Mouse (Mus musculus): Measurements from ENCODE around the gene Erbb4.

- TF ChIP-seq POLR2A (IDR thresholded peaks at IDR 0.05; ENCODE audit: extremely low read depth, insufficient read depth, low read length) (no peak), CTCF (IDR thresholded peaks at IDR 0.05; ENCODE audit: low read depth, low read length) (no peak)
Observed at GRCm38 (mm10) chr1:68501561-68501960, 606.3 kb downstream of the Erbb4 start.

Data from liver, adult 2 months (tissue).